Mouse (Mus musculus) forebrain, embryonic 14.5 days (tissue): ENCODE measurements around the gene Ncoa3. TPM values are rescaled to one million over a fixed set of nuclear protein-coding genes. Genes with fewer than 3 reads are reported as not detected.

Source experiments
- ATAC-seq: fragments of 200-750 bp; cut with Nextera tagmentation; 2 replicates; pipeline ENCODE4 v1.8.0; 2017; ENCODE audit warnings: mild to moderate bottlenecking, moderate library complexity
- DNase-seq: peaks from one replicate; pipeline ENCODE4 v3.0.0-alpha.2; 2015; ENCODE audit warnings: low spot score
- H3K27ac ChIP-seq: fragments of 300-500 bp; sonication (generic); 2 replicates; pipeline ENCODE4 v1.5.1; 2014; ENCODE audit warnings: low read depth, mild to moderate bottlenecking, control low read depth, low read length, moderate library complexity
- H3K27me3 ChIP-seq: fragments of 300-500 bp; sonication (generic); replicated peaks from 2 replicates; pipeline ENCODE4 v1.6.1; 2014; ENCODE audit warnings: low read length, control low read depth, mixed read lengths; ENCODE audit not compliant: control insufficient read depth, insufficient read depth
- H3K36me3 ChIP-seq: fragments of 300-500 bp; sonication (generic); 2 replicates; pipeline ENCODE4 v1.6.1; 2014; ENCODE audit warnings: low read length, control low read depth; ENCODE audit not compliant: control insufficient read depth, insufficient read depth
- H3K4me1 ChIP-seq: fragments of 300-500 bp; sonication (generic); 2 replicates; pipeline ENCODE4 v1.6.1; 2014; ENCODE audit warnings: antibody characterized with exemption, low read length, control low read depth; ENCODE audit not compliant: control insufficient read depth, insufficient read depth
- H3K4me2 ChIP-seq: fragments of 300-500 bp; sonication (generic); 2 replicates; pipeline ENCODE4 v1.6.1; 2014; ENCODE audit warnings: mild to moderate bottlenecking, control low read depth, low read length
- H3K4me3 ChIP-seq: fragments of 300-500 bp; sonication (generic); 2 replicates; pipeline ENCODE4 v1.5.1; 2014; ENCODE audit warnings: low read depth, low read length, control low read depth
- H3K9ac ChIP-seq: fragments of 300-500 bp; sonication (generic); 2 replicates; pipeline ENCODE4 v1.6.1; 2014; ENCODE audit warnings: mild to moderate bottlenecking, low read length, control low read depth, moderate library complexity
- H3K9me3 ChIP-seq: fragments of 300-500 bp; sonication (generic); replicated peaks from 2 replicates; pipeline ENCODE4 v1.6.1; 2016; ENCODE audit warnings: low read length, control low read depth, mixed read lengths; ENCODE audit not compliant: control insufficient read depth
- WGBS: fragments of 180-500 bp; shearing (Covaris S2); extraction: QIAGEN DNeasy Blood & Tissue Kit; methylation state at CpG from one replicate; pipeline ENCODE4 v1.1.7; 2014; 5-methylcytosine and 5-hydroxymethylcytosine counted together
- polyA plus RNA-seq: library from polyadenylated mRNA; unstranded; fragments of >200 nt; fragmentation: Nextera tagmentation; extraction: Ambion mirVana; gene quantifications from 2 replicates; pipeline ENCODE4 v1.2.1, GENCODE M21; 2014

Gene Ncoa3
- polyA plus RNA-seq, 1 experiment from 2014 or later: 9.3 TPM

- no peaks in the 10 kb centered on the region for H3K9me3 ChIP-seq
- H3K36me3 ChIP-seq: 0 out of 2 replicates have a peak, but pooled peaks cover 6% of the 10 kb centered on the region
- DNase-seq: no peak
- no peak overlapping the region for H3K9ac ChIP-seq
- ATAC-seq: no peak
- no peak overlapping the region for H3K4me3 ChIP-seq
- no peak overlapping the region for H3K4me2 ChIP-seq
- 93% methylated on average over 9 of the region's 9 CpGs for WGBS
- no peaks in the 10 kb centered on the region for H3K4me1 ChIP-seq
- H3K27ac ChIP-seq: no peak overlapping the region
- H3K27me3 ChIP-seq: no peaks in the 10 kb centered on the region
These were observed 84.9 kb downstream of the Ncoa3 start for GRCm38 (mm10) chr2:166077371-166077770.

- no peak overlapping the region for H3K9ac ChIP-seq
- ATAC-seq: no peak
- no peak overlapping the region for H3K27ac ChIP-seq
- no peak overlapping the region for H3K4me2 ChIP-seq
- H3K36me3 ChIP-seq: 0 out of 2 replicates have a peak, but pooled peaks cover 2% of the 10 kb centered on the region
- no peaks in the 10 kb centered on the region for H3K4me1 ChIP-seq
- no peak overlapping the region for H3K4me3 ChIP-seq
- DNase-seq: no peak
- H3K27me3 ChIP-seq: no peaks in the 10 kb centered on the region
- 92% methylated on average over 14 of the region's 14 CpGs for WGBS
- no peaks in the 10 kb centered on the region for H3K9me3 ChIP-seq
These were observed 86.8 kb downstream of the Ncoa3 start for GRCm38 (mm10) chr2:166079231-166079630.

- no peak overlapping the region for H3K9ac ChIP-seq
- ATAC-seq (no peak), DNase-seq (peak; percentile 60)
- 65% methylated on average over 17 of the region's 17 CpGs for WGBS
- H3K36me3 ChIP-seq: 0 out of 2 replicates have a peak, but pooled peaks cover 2% of the 10 kb centered on the region
- H3K4me3 ChIP-seq: no peak overlapping the region
- H3K4me2 ChIP-seq: no peak overlapping the region
- H3K9me3 ChIP-seq: no peaks in the 10 kb centered on the region
- no peaks in the 10 kb centered on the region for H3K27me3 ChIP-seq
- H3K27ac ChIP-seq: no peak overlapping the region
- no peaks in the 10 kb centered on the region for H3K4me1 ChIP-seq
These were observed 87.8 kb downstream of the Ncoa3 start for GRCm38 (mm10) chr2:166079961-166080885.

- Histone ChIP-seq H3K4me3 (no peak overlapping the region), H3K36me3 (0 out of 2 replicates have a peak, but pooled peaks cover 2% of the 10 kb centered on the region), H3K9ac (no peak overlapping the region), H3K9me3 (no peaks in the 10 kb centered on the region), H3K4me2 (no peak overlapping the region), H3K4me1 (no peaks in the 10 kb centered on the region), H3K27ac (no peak overlapping the region), H3K27me3 (no peaks in the 10 kb centered on the region)
- 87% methylated on average over 21 of the region's 21 CpGs for whole genome bisulfite sequencing
- ATAC-seq (no peak), DNase-seq (no peak)
These were observed 88.7 kb downstream of the Ncoa3 start for GRCm38 (mm10) chr2:166080967-166081750.

- peak; percentile 65 for DNase-seq
- Histone ChIP-seq H3K27me3 (no peaks in the 10 kb centered on the region), H3K36me3 (0 out of 2 replicates have a peak, but pooled peaks cover 5% of the 10 kb centered on the region), H3K4me1 (no peaks in the 10 kb centered on the region), H3K4me3 (no peak overlapping the region), H3K9me3 (no peaks in the 10 kb centered on the region), H3K27ac (no peak overlapping the region), H3K4me2 (no peak overlapping the region), H3K9ac (no peak overlapping the region)
- ATAC-seq: no peak
- 68% methylated on average over 5 of the region's 5 CpGs for WGBS
These were observed 89.8 kb downstream of the Ncoa3 start for GRCm38 (mm10) chr2:166082193-166082592.

- Histone ChIP-seq H3K4me1 (no peaks in the 10 kb centered on the region), H3K27me3 (no peaks in the 10 kb centered on the region), H3K4me2 (no peak overlapping the region), H3K36me3 (0 out of 2 replicates have a peak, but pooled peaks cover 5% of the 10 kb centered on the region), H3K4me3 (no peak overlapping the region), H3K9me3 (no peaks in the 10 kb centered on the region), H3K27ac (no peak overlapping the region), H3K9ac (no peak overlapping the region)
- WGBS: 79% methylated on average over 10 of the region's 10 CpGs
- no peak for DNase-seq
- no peak for ATAC-seq
These were observed 90.2 kb downstream of the Ncoa3 start for GRCm38 (mm10) chr2:166082661-166083060.

GRCm38 (mm10) chr2:166083542-166084031 is 91.2 kb downstream of the Ncoa3 start:
- H3K27ac ChIP-seq: no peak overlapping the region

GRCm38 (mm10) chr2:166084111-166084510 is 91.7 kb downstream of the Ncoa3 start:
- H3K9me3 ChIP-seq: no peaks in the 10 kb centered on the region
- H3K27ac ChIP-seq: no peak overlapping the region
- H3K36me3 ChIP-seq: 0 out of 2 replicates have a peak, but pooled peaks cover 3% of the 10 kb centered on the region
- H3K9ac ChIP-seq: no peak overlapping the region
- WGBS: 89% methylated on average over 7 of the region's 7 CpGs
- no peaks in the 10 kb centered on the region for H3K4me1 ChIP-seq
- no peaks in the 10 kb centered on the region for H3K27me3 ChIP-seq
- ATAC-seq: no peak
- no peak for DNase-seq
- H3K4me2 ChIP-seq: no peak overlapping the region
- no peak overlapping the region for H3K4me3 ChIP-seq

More at GRCm38 (mm10) chr2:166083542-166084031, 91.2 kb downstream of the Ncoa3 start:
- ATAC-seq (no peak), DNase-seq (no peak)
- H3K27me3 ChIP-seq: no peaks in the 10 kb centered on the region
- H3K4me3 ChIP-seq: no peak overlapping the region
- H3K4me2 ChIP-seq: no peak overlapping the region
- H3K9me3 ChIP-seq: no peaks in the 10 kb centered on the region
- no peak overlapping the region for H3K9ac ChIP-seq
- no peaks in the 10 kb centered on the region for H3K4me1 ChIP-seq
- H3K36me3 ChIP-seq: 0 out of 2 replicates have a peak, but pooled peaks cover 3% of the 10 kb centered on the region
- WGBS: 89% methylated on average over 9 of the region's 9 CpGs
